Mouse (Mus musculus): ENCODE data around the gene Lhx9. TPM values are rescaled to one million over a fixed set of nuclear protein-coding genes. Genes with fewer than 3 reads are reported as not detected.

Lhx9 gene
- total RNA-seq, 2 experiments from 2014 or later, result 0.18 TPM

DNA sequence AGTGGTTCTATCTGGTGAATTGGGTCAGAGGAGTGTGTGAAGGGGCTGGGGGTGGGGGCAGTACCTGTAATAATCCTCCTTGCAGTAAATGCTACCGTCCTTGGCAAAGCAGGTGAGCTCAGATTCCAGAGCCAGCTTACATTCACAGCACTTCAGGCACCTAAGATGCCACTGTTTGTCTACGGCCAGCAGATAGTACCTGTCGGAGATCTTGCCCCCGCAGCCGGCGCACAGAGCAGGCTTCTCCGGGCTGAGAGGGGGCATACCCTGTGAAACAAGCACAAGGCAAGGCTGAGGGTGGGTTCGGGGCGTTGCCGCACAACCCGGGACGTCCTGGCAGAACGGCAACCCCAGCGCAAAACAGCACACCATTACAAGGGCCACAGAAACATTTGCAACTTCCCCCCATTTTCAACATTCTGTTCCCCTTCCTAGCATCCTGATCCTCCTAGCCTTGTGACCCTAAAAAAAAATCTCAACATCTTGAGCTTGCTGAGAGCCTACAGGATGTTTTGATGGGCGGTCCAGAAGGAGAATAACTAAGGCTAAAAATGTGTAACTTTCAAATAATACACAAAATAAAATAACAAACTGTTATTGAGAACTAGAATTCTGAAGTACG is 8.5 kb downstream of the Lhx9 start:
- DNase-seq, result no peak

DNA sequence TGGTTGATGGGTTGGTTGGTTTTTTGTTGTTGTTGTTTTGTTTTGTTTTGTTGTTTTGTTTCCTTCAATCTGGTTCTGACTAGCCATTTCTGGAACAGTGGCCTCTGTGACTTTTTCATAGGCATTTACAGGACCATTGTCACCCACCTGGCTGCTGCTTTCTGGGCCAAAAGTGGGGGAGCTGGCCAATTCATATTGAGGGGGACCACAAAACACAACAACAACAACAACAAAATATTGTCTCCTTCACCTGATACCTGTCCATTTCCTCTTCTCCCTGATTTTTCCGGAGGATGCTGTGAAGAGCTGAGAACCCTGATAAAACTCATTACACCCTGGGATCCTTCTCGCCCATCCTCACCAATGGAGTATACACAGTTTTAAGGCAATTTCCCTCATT is 9.1 kb downstream of the Lhx9 start:
- no peak for DNase-seq

DNA sequence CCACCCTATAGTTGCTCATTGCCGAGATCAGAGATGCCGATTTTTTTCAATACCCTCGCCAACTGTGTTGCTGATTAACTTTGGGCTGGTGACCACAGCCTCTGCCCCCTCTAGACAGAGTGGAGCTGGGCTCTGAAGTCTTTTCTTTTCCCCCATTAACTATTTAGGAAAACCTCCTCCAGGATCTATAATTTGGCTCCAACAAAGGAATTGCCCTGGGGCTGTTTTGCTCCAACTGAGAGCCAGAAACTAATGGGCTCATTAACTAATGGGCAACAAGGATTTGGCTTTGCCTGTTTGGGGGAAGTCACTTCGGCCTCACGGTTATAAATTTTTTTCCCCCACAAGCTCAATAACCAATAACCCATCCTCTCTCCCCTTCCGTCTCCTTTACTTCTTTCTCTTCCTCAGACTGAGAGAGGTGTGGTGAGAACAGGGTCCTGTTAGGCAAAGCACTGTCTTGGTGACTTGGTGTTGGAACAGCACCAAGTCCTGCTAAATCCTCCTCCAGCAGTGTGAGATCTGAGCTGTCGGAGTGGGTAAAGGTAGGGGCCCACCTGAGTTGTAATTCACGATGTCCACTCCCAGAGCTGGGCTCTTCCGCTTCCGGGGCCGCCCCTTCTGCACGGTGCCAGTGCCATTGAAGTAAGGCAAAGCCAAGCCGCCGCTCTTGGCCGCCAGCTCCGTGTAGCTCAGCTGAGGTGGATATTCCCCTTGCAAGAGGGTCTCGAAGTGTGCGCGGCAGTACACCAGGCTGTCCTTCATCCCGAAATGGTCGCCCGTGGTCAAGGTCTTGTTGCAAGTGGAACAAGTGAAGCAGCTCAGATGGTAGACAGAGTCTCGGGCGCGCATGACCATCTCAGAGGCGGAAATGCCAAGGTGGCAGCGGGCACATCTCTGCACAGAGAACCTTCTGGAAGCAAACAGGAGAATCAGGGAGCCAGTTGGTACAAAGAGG is 10.3 kb downstream of the Lhx9 start:
- DNase-seq, result no peak

DNA sequence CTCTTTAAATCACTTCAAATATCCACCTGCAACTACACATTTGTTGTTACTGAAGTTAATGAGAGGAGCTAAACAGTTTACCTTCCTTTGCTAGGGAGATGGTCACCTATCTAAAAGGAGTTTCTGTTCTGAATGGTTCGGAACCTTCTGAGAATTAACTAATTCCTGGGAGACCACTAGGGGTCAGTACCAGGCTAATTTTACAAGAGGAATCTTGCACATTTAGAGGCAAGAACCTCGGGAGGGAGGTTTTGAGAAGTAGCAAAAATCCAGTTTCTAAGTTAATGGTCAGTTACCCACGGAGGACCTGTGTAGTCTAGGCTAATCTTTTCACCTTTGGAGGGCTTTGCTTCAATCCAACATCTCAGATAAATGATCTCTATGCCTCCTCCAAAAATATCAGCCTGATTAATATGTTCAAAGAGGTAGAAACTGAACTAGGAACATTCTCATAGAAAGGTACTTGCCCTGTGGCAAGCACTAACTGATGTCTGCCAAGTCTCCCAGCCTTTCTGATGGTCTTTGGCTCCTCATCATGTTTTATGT is 12.9 kb downstream of the Lhx9 start:
- DNase-seq, result peak; percentile 27

DNA sequence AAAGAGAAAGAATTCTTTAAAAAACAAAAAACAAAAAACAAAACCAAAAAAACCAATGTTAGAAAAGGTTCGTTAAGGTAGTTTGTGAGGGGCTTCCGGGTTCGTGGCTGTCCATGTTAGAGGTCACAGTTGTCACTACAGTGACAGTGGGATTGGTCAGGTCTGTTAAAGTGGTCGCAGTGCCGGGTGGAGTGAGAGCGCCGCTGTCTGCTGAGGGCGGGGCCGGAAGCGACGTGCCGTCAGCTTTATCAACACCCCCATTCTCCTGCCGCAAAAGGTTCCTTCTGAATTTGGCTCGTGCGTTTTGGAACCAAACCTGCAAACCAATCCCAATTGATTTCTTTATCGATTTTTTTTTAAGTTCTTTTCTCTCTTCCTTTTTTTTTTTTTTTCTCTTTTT is 17.1 kb downstream of the Lhx9 start:
- no peak for DNase-seq

DNA sequence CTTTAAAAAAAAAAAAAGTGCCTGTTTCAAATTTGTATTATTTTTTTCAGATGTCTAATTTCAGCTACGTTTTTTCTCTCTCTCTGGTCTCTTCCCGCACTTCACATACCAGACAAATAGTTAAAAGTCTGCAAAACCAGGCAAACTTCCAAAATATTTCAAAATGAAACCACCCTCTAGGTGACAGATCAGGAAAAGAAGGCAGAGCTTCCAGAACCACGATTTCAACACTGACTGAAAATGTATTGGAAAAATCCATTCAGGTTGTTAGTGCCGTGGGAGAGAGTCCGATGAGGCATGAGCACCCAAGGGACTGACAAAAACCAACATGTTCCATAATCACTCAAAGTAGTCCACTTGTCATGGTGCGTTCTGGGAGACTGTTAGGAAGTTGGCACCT is 21.5 kb downstream of the Lhx9 start:
- no peak for DNase-seq

DNA sequence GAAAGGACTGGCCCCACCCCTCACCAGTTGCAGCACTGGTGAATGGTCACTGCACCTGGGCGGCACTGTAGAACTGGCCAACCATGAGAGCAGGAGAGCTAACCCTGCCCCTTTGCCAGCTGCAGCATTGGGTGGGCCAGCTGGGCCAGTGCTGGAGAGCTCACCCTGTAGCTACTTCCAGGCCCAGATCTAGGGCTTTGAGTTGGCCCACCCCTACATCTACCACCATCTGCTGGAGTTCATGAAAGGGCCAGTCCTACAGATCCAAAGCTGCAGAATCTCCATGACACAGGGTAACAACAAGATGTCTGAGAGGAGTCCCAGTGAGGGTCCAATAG is 25.4 kb downstream of the Lhx9 start:
- no peak for DNase-seq

DNA sequence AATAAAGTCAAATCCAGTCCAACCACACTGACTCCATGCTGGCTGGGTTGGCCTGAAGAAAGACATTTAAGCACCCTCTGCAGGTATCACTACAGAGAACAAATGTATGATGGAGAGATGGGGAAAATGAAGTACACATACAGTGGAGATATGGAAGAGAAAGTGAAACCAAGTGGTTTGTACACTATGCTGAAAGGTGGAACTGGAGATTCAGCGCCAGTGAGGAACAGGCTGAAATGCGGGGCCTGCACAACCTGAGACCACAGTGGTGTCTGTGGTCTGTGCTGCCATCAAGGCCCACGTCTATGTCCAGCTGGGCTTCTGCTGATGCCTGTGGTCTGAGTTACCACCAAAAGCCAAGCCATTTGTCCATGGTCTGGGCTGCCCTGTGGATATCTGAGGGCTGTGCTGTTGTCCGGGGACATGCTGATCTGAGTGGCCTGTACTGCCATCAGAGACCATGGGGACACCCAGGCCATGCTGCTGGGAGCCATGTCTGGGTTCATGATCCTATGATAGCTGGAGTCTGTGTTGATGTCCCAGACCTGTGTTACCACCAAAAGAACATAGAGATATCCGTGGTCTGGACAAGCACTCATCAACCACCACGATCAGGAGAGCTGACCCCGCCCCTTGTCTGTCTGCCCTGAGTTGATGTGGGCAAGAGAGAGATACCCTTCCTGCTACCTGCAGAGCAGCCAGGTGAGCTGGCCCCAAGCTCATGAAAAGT is 26.0 kb downstream of the Lhx9 start:
- DNase-seq, result no peak

DNA sequence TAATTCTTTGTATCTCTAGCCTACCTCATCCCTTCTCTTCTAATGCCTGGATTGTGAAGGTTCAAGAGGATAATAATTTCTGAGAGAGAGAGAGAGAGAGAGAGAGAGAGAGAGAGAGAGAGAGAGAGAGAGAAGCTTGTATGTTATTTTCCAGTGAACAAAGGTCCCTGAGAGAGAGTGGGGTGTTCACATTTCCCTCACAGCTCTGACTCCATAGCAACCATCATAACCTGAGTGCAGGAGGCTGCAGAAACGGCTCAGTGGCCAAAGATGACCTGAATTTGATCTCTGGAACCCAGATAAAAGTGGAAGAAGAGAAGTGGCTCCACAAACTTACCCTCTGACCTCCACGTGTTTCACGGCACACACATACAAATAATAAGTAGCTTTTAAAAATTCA is 46.6 kb downstream of the Lhx9 start:
- no peak for DNase-seq

DNA sequence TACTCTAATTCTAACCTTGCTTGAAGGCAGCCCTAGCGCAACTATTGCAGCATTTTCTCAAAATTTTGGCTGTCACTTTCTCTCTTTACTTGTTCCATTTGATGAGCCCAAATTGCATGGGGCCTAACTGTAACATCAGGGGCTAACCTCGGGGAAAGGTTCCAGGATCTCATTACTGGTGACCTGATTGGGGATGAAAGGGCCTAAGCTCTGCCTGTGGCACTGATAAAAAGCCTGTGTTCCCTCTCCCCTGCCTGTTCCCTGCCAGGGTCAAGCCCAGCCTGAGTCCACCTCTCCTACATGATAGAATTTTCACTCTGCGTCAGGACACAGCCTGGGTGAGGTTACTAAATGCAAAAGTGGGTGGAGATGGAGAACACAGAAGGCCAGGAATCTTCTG is 47.1 kb downstream of the Lhx9 start:
- DNase-seq, result no peak

DNA sequence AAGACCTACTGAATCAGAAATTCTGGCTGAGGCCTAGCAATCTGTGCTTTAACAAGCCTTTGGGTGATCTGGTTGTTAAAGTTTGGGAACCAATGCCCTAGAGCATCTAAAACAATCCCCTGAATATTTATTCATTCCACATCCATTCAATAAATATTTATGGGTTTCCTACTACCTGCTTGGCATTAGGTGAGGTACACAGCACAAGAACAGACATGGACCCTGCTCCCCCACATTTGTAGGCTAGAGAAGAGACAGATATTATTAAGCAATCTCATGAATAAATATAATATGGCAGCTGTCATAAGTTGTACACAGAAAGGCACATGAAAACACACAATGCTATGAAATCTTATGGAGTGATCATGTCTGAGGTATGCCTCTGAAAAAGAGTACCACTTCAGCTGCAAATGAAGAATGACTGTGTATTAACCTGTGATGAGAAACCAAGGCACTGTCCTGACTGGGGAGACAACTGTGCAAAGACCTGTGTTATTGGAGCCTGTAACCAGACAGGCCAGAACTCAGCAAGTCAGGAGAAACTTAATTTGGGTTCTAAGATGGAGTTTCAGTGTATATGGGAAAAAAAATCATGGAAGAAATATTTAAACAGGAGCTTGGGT is 48.6 kb downstream of the Lhx9 start:
- DNase-seq, result no peak

DNA sequence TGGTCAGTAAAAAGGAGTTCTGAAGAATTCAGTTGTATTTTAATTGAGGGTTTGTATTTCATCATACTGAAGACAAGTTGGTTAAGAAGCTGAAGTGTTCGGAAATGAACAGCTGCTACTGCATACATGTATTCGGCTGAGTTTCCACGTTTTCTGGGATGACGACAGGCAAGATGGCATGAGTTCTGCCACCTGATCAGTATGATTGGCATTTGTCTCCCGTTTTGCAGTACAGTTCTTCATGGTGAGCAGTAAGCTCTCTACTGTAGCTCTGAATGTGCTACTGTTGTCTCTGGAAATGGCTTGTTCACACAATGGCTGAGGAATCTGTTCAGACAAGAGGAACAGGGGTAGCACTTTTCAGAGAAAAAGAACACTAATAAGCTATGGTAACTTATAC is 50.3 kb downstream of the Lhx9 start:
- no peak for DNase-seq

DNA sequence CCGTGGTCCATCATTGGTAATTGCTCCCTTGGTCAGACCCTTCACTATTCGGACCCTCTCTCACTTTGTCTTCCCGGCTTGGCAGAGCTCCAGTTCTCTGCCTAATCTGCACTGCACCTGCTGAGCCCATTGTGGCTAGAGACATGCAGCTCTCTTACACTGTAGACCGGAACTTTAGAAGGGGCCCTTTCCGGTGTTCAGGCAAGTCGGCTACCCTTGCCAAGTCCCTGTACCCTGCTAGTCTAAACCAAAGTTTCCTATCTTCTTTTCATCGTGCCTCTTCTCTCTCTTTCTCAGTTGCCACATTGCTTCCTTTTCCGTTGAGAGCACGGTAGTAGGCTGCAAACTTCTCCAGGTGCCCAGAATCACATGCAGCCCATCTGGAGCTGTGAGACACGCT is 62.5 kb downstream of the Lhx9 start:
- no peak for DNase-seq

DNA sequence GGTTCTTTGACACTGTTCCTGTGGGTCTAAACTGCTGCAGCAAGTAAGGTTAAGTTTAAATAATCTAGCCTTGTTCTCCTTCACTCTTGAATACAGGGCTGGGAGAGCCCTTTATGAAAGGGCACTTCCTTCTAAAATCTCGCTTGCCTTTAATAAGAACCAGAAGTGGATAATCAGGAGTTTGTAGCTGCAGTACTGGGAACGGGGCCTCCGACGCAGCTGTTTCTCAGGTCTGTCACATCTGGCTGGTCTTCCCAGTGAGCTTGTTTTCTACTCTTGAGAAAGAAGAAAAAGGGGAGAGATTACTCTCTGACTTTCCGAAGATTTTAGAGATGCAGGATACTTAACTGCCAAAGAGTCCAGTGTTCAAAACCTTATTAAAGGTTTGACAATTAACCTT is 64.4 kb downstream of the Lhx9 start:
- no peak for DNase-seq

Other genes starting within 250 kb of the Lhx9 start
- 10 to 100 TPM; 44.1 to 45.6 TPM for gene Nek7, start 228.4 kb downstream of the Lhx9 start, total RNA-seq (2021)
- gene 2310009B15Rik, start 8.3 kb upstream of the Lhx9 start, total RNA-seq (2021), result 10 to 100 TPM; 20.9 to 25.2 TPM
- gene Dennd1b, start 114.9 kb upstream of the Lhx9 start, total RNA-seq (2021), result 10 to 100 TPM; 13.7 to 21.9 TPM

Data from adrenal gland, postnatal 10 days (tissue).